In the genomic region with DNA sequence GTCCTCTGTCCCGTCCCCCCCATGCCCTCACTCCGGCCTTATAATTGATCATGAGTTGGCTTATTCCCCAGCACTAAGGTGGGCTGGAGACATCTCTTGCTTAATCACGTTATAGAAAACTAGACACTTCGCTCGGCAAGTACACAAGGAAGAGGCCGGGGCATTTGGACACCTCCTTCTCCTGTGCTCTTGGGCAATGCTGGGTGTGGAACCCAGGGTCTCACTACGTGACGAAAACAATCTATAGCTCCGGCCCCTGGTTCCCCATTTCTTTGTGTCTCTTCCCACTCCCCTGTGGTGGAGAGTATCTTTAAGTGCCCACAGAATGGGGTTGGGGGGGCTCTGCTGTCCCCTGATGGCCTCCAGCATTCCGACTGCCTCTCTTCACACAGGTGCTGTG, we compare ENCODE assay signal across 20 mouse cellular contexts. TPM values are rescaled to one million over a fixed set of nuclear protein-coding genes. Genes with fewer than 3 reads are reported as not detected.
DNase-seq lines count a peak whose midpoint lies in the region; ATAC-seq and TF ChIP-seq lines count a peak whose summit lies in the region.
"Had no signal": no experiment of that assay in that cellular context is flagged by ENCODE, and none has a peak within 500 bp of the region (broad histone marks: within the 10 kb centered on the region; RNA-seq: fewer than 3 reads in every experiment).

No protein-coding gene starts in this region.

- H3K27me3 ChIP-seq in heart, embryonic 10.5 days (ENCODE audit: insufficient read depth, poor library complexity, severe bottlenecking): peaks cover 7% of the 10 kb centered on the region; the same call in 1 of the 2 replicates
- H3K27me3 ChIP-seq in midbrain, embryonic 13.5 days: no peaks in the 10 kb centered on the region
- H3K27me3 ChIP-seq: embryonic facial prominence, embryonic 12.5 days; forebrain, embryonic 15.5 days had no signal

- H3K4me3 ChIP-seq in heart, embryonic 10.5 days: no peak overlapping the region
- no peak overlapping the region for H3K4me3 ChIP-seq in bone marrow, adult 2 months (replicated peaks; ENCODE audit: control insufficient read depth, low read depth, low read length)
- H3K4me3 ChIP-seq in midbrain, embryonic 13.5 days (replicated peaks): no peak overlapping the region
- H3K4me3 ChIP-seq: embryonic facial prominence, embryonic 10.5 days; embryonic facial prominence, embryonic 12.5 days; forebrain, embryonic 13.5 days; forebrain, embryonic 15.5 days had no signal

- ATAC-seq in megakaryocyte, adult 5-6 weeks (ENCODE audit: poor library complexity, severe bottlenecking): peak; percentile 80
- ATAC-seq in midbrain, embryonic 13.5 days: no peak
- ATAC-seq in CD4-positive, CD25-positive, alpha-beta regulatory T cell, adult 4 months: no peak
- ATAC-seq: forebrain, embryonic 13.5 days; forebrain, embryonic 15.5 days; forebrain, postnatal 0 days had no signal

- H3K36me3 ChIP-seq in heart, embryonic 10.5 days: no peaks in the 10 kb centered on the region
- no peaks in the 10 kb centered on the region for H3K36me3 ChIP-seq in midbrain, embryonic 13.5 days
- H3K36me3 ChIP-seq: embryonic facial prominence, embryonic 10.5 days; embryonic facial prominence, embryonic 12.5 days; forebrain, embryonic 15.5 days had no signal

- no peak overlapping the region for H3K4me2 ChIP-seq in midbrain, embryonic 13.5 days (replicated peaks)
- H3K4me2 ChIP-seq: embryonic facial prominence, embryonic 12.5 days; forebrain, embryonic 13.5 days; forebrain, embryonic 15.5 days had no signal

- WGBS in heart, embryonic 10.5 days: 80% methylated on average over 10 of the region's 10 CpGs
- WGBS in bone marrow, adult 2 months: 54% methylated on average over 10 of the region's 10 CpGs
- WGBS in midbrain, embryonic 13.5 days: 86% methylated on average over 10 of the region's 10 CpGs

- peaks cover 10% of the 10 kb centered on the region for H3K4me1 ChIP-seq in heart, embryonic 10.5 days
- H3K4me1 ChIP-seq in bone marrow, adult 2 months (ENCODE audit: control insufficient read depth, insufficient read depth, low read length): no peaks in the 10 kb centered on the region; the same call in 1 of the 2 replicates
- H3K4me1 ChIP-seq in midbrain, embryonic 13.5 days (replicated peaks): no peaks in the 10 kb centered on the region
- H3K4me1 ChIP-seq: embryonic facial prominence, embryonic 12.5 days; forebrain, embryonic 13.5 days; forebrain, embryonic 15.5 days had no signal

- no peak for TF ChIP-seq POLR2A in bone marrow, adult 2 months (IDR thresholded peaks at IDR 0.05; ENCODE audit: borderline replicate concordance, control insufficient read depth, low read depth, low read length)

- DNase-seq in heart, embryonic 10.5 days (ENCODE audit: low spot score): peak; percentile 71
- no peak for DNase-seq in heart, adult 18-20 months
- DNase-seq: adrenal gland, adult 2 months; adrenal gland, postnatal 10 days; adrenal gland, postnatal 25 days; B cell, adult 2 months; cerebellum, adult 11-12 months; cerebellum, adult 2 months; cerebellum, adult 9-10 months; cerebellum, postnatal 10 days; cerebellum, postnatal 25 days; forebrain, postnatal 0 days had no signal

- H3K9ac ChIP-seq in midbrain, embryonic 13.5 days (replicated peaks): no peak overlapping the region
- H3K9ac ChIP-seq: embryonic facial prominence, embryonic 12.5 days; forebrain, embryonic 13.5 days; forebrain, embryonic 15.5 days; forebrain, postnatal 0 days had no signal

- TF ChIP-seq CTCF in bone marrow, adult 2 months (IDR thresholded peaks at IDR 0.05; ENCODE audit: control insufficient read depth, insufficient read depth, low read length): no peak

- H3K9me3 ChIP-seq in heart, embryonic 10.5 days: no peaks in the 10 kb centered on the region
- no peaks in the 10 kb centered on the region for H3K9me3 ChIP-seq in midbrain, embryonic 13.5 days
- H3K9me3 ChIP-seq: embryonic facial prominence, embryonic 10.5 days; embryonic facial prominence, embryonic 12.5 days; forebrain, embryonic 13.5 days; forebrain, embryonic 15.5 days had no signal

- H3K27ac ChIP-seq in heart, embryonic 10.5 days: no peak overlapping the region
- 0 out of 2 replicates have a peak overlapping the region, but pooled peaks have one; percentile 41 for H3K27ac ChIP-seq in bone marrow, adult 2 months (ENCODE audit: control insufficient read depth, insufficient read depth, low read depth, low read length, poor library complexity)
- H3K27ac ChIP-seq in midbrain, embryonic 13.5 days: no peak overlapping the region
- H3K27ac ChIP-seq: embryonic facial prominence, embryonic 10.5 days; embryonic facial prominence, embryonic 12.5 days; forebrain, embryonic 13.5 days; forebrain, embryonic 15.5 days had no signal

RNA-seq across cellular contexts. Expression of a gene that starts 33.3 kb away (rescaled TPM):
- polyA plus RNA-seq in heart, embryonic 10.5 days (2016; fragmentation: Nextera tagmentation; extraction: Ambion mirVana): 105 and 113 TPM in 2 replicates
- 10 to 100 TPM; 49.1 to 51.0 TPM for total RNA-seq in heart, adult 18-20 months (2021)
- polyA plus RNA-seq in bone marrow, adult 2 months (2011; ENCODE audit: insufficient read depth, insufficient read length, low replicate concordance, missing spikeins): 17.4 and 29.7 TPM in 2 replicates
- 30.2 and 32.5 TPM in 2 replicates for total RNA-seq in megakaryocyte, adult 5-6 weeks (2015)
- 89.8 and 106 TPM in 2 replicates for total RNA-seq in megakaryocyte, adult 5-6 weeks (2017)
- 92.8 and 94.0 TPM in 2 replicates for polyA plus RNA-seq in midbrain, embryonic 13.5 days (2015; fragmentation: Nextera tagmentation; extraction: Ambion mirVana)
- polyA plus RNA-seq in CD4-positive, CD25-positive, alpha-beta regulatory T cell, adult 4 months (2017; shearing (Covaris generic)): 10 to 100 TPM; 56.6 to 82.2 TPM

RNA-seq across cellular contexts. Expression of a gene that starts 33.4 kb away (rescaled TPM):
- polyA plus RNA-seq in heart, embryonic 10.5 days (2016; fragmentation: Nextera tagmentation; extraction: Ambion mirVana): 47.9 and 59.0 TPM in 2 replicates
- total RNA-seq in heart, adult 18-20 months (2021): 10 to 100 TPM; 98.2 to 98.3 TPM
- polyA plus RNA-seq in bone marrow, adult 2 months (2011; ENCODE audit: insufficient read depth, insufficient read length, low replicate concordance, missing spikeins): 27.8 and 51.0 TPM in 2 replicates
- total RNA-seq in megakaryocyte, adult 5-6 weeks (2015): 23.7 and 27.3 TPM in 2 replicates
- 17.5 and 19.3 TPM in 2 replicates for total RNA-seq in megakaryocyte, adult 5-6 weeks (2017)
- polyA plus RNA-seq in midbrain, embryonic 13.5 days (2015; fragmentation: Nextera tagmentation; extraction: Ambion mirVana): 36.9 and 43.1 TPM in 2 replicates
- polyA plus RNA-seq in CD4-positive, CD25-positive, alpha-beta regulatory T cell, adult 4 months (2017; shearing (Covaris generic)): 10 to 100 TPM; 28.8 to 44.7 TPM

RNA-seq across cellular contexts. Expression of a gene that starts 58.0 kb away (rescaled TPM):
- 0.71 and 0.82 TPM in 2 replicates for polyA plus RNA-seq in heart, embryonic 10.5 days (2016; fragmentation: Nextera tagmentation; extraction: Ambion mirVana)
- total RNA-seq in heart, adult 18-20 months (2021): under 1 TPM; 0.27 to 0.85 TPM
- 0.61 and 2.1 TPM in 2 replicates for polyA plus RNA-seq in bone marrow, adult 2 months (2011; ENCODE audit: insufficient read depth, insufficient read length, low replicate concordance, missing spikeins)
- 4.3 and 8.6 TPM in 2 replicates for total RNA-seq in megakaryocyte, adult 5-6 weeks (2015)
- total RNA-seq in megakaryocyte, adult 5-6 weeks (2017): 5.2 and 12.5 TPM in 2 replicates
- 0.58 and 0.93 TPM in 2 replicates for polyA plus RNA-seq in midbrain, embryonic 13.5 days (2015; fragmentation: Nextera tagmentation; extraction: Ambion mirVana)
- 1 to 10 TPM; 4.3 to 5.7 TPM for polyA plus RNA-seq in CD4-positive, CD25-positive, alpha-beta regulatory T cell, adult 4 months (2017; shearing (Covaris generic))
- polyA plus RNA-seq: adrenal gland, adult 2 months had no signal
